Mouse (Mus musculus) cortical plate, adult 2 months (tissue): Measurements from ENCODE around the gene Aldh16a1.

Source experiments
- CTCF ChIP-seq: fragments of 200-500 bp; IDR thresholded peaks from 2 replicates; pipeline ENCODE4 v1.5.1; 2011; ENCODE audit warnings: mild to moderate bottlenecking, control low read depth, low read length; ENCODE audit not compliant: insufficient read depth; ENCODE audit errors: extremely low read depth
- POLR2A ChIP-seq: fragments of 200-500 bp; IDR thresholded peaks from 2 replicates; pipeline ENCODE4 v1.6.1; 2011; ENCODE audit warnings: mild to moderate bottlenecking, low read length, control low read depth; ENCODE audit not compliant: insufficient read depth; ENCODE audit errors: extremely low read depth

DNA sequence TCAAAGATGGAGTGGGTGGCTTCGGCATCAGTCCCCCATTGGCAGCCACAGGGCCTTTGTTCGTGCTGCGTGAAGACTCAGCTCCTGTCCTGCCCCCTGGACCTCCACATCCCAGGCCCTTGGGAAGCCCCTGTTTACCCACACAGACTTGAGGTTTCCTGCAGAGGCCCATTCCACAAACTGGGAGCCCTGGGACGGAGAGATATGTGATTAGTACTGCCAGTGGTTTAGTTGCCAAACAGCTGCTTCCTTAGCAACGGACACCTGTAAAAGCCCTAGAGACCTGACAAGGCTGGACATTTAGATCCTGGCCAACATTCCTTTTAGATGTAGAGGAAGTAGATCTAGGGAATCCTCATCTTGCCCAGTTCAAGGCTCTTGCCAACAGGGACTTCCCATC lies 12.5 kb downstream of the Aldh16a1 start:
- no peak for TF ChIP-seq CTCF
- TF ChIP-seq POLR2A, result no peak
